Mouse (Mus musculus): ENCODE data around the gene Psat1.

The Psat1 gene

GRCm38 (mm10) chr19:15864129-15864528, 83.0 kb downstream of the Psat1 start:
- no peak for DNase-seq (ENCODE audit: low spot score in 2 of 2)

GRCm38 (mm10) chr19:15855379-15855778, 91.8 kb downstream of the Psat1 start:
- DNase-seq (ENCODE audit: low spot score in 2 of 2): no peak
